ENCODE assay signal across 19 mouse cellular contexts in the genomic region with DNA sequence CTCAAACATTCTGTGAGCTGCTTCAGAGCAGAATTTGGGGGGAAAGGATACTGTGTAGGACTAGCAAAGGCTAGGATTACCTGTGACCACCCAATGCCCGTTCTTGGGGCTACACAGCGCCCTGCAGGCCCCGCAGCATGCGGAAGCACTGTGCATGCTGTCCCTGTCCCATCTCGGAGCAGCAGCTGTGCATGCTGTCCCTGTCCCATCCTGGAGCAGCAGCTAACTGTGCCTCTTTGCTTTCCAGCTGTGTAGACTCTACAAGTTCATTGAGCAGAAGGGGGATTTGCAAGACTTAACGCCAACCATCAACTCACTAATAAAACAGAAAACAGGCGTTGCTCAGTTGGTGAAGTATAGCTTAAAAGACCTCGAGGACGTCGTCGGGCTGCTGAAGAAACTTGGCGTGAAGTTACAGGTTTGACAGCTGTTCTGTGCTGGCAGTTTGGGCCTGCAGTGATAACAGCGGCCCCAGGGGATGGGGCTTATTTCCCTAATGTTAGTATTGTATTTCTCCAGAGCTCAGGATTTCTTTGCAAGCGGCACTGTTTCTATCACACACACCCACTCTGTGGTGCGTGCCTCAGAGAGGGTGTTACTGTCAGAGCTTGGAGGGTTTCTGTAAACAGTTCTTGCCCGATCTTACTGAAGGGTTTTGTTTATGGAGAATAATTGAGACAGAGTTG. TPM values are rescaled to one million over a fixed set of nuclear protein-coding genes. Genes with fewer than 3 reads are reported as not detected.
A peak's percentile ranks its signal among the peaks of the same experiment; 100 is the strongest.
DNase-seq lines count a peak whose midpoint lies in the region; ATAC-seq lines count a peak whose summit lies in the region.
"Had no signal": no experiment of that assay in that cellular context is flagged by ENCODE, and none has a peak within 500 bp of the region (broad histone marks: within the 10 kb centered on the region; RNA-seq: fewer than 3 reads in every experiment).

No protein-coding gene starts in this region.

- H3K9ac ChIP-seq in midbrain, embryonic 13.5 days (replicated peaks) = no peak overlapping the region
- H3K9ac ChIP-seq in midbrain, embryonic 11.5 days (ENCODE audit: low read length) = no peak overlapping the region
- H3K9ac ChIP-seq in embryonic facial prominence, embryonic 14.5 days (ENCODE audit: low read depth, low read length) = no peak overlapping the region
- H3K9ac ChIP-seq in stomach, embryonic 16.5 days (ENCODE audit: low read length) = no peak overlapping the region
- H3K9ac ChIP-seq: forebrain, embryonic 12.5 days had no signal

- peaks cover 13% of the 10 kb centered on the region; the same call in 1 of the 2 replicates for H3K4me1 ChIP-seq in midbrain, embryonic 13.5 days (replicated peaks)
- no peaks in the 10 kb centered on the region for H3K4me1 ChIP-seq in midbrain, embryonic 11.5 days (ENCODE audit: control insufficient read depth, insufficient read depth, low read length)
- peaks cover 10% of the 10 kb centered on the region; the same call in 1 of the 2 replicates for H3K4me1 ChIP-seq in embryonic facial prominence, embryonic 14.5 days (ENCODE audit: control insufficient read depth, insufficient read depth, low read length)
- peaks cover 4% of the 10 kb centered on the region; the same call in 1 of the 2 replicates for H3K4me1 ChIP-seq in stomach, embryonic 16.5 days (ENCODE audit: control insufficient read depth, insufficient read depth, low read length)

- no peaks in the 10 kb centered on the region for H3K9me3 ChIP-seq in midbrain, embryonic 13.5 days
- H3K9me3 ChIP-seq in midbrain, embryonic 11.5 days (ENCODE audit: control insufficient read depth, low read length) = no peaks in the 10 kb centered on the region
- no peaks in the 10 kb centered on the region for H3K9me3 ChIP-seq in embryonic facial prominence, embryonic 14.5 days (ENCODE audit: control insufficient read depth, low read length)
- H3K9me3 ChIP-seq in stomach, embryonic 16.5 days (replicated peaks; ENCODE audit: control insufficient read depth, low read length) = no peaks in the 10 kb centered on the region
- H3K9me3 ChIP-seq: forebrain, embryonic 12.5 days; heart, embryonic 10.5 days had no signal

- no peaks in the 10 kb centered on the region for H3K27me3 ChIP-seq in midbrain, embryonic 13.5 days
- no peaks in the 10 kb centered on the region for H3K27me3 ChIP-seq in midbrain, embryonic 11.5 days (ENCODE audit: control insufficient read depth, insufficient read depth, low read length)
- H3K27me3 ChIP-seq in embryonic facial prominence, embryonic 14.5 days (replicated peaks; ENCODE audit: control insufficient read depth, insufficient read depth, low read length) = no peaks in the 10 kb centered on the region
- H3K27me3 ChIP-seq in stomach, embryonic 16.5 days (ENCODE audit: control insufficient read depth, insufficient read depth, low read length) = no peaks in the 10 kb centered on the region
- H3K27me3 ChIP-seq: forebrain, embryonic 12.5 days had no signal

- no peak for ATAC-seq in midbrain, embryonic 13.5 days
- no peak for ATAC-seq in midbrain, embryonic 11.5 days (ENCODE audit: low FRiP score)
- ATAC-seq in embryonic facial prominence, embryonic 14.5 days (ENCODE audit: low read depth) = peak; percentile 65
- ATAC-seq in stomach, embryonic 16.5 days (ENCODE audit: insufficient read depth, low FRiP score) = no peak; the same call in 1 of the 2 replicates
- ATAC-seq: hindbrain, embryonic 16.5 days had no signal

- H3K27ac ChIP-seq in midbrain, embryonic 13.5 days = 0 out of 2 replicates have a peak overlapping the region, but pooled peaks have one; percentile 7
- H3K27ac ChIP-seq in midbrain, embryonic 11.5 days (ENCODE audit: low read depth, low read length) = no peak overlapping the region
- H3K27ac ChIP-seq in embryonic facial prominence, embryonic 14.5 days (replicated peaks; ENCODE audit: low read depth, low read length) = no peak overlapping the region
- H3K27ac ChIP-seq in stomach, embryonic 16.5 days (ENCODE audit: low read length) = peak overlapping the region; percentile 23; the same call in 1 of the 2 replicates
- H3K27ac ChIP-seq: forebrain, embryonic 12.5 days; heart, embryonic 10.5 days; kidney, postnatal 0 days had no signal

- 77% methylated on average over 16 of the region's 16 CpGs for WGBS in midbrain, embryonic 13.5 days
- 80% methylated on average over 16 of the region's 16 CpGs for WGBS in midbrain, embryonic 11.5 days
- WGBS in embryonic facial prominence, embryonic 14.5 days = 52% methylated on average over 16 of the region's 16 CpGs
- 59% methylated on average over 16 of the region's 16 CpGs for WGBS in stomach, embryonic 16.5 days

- H3K4me2 ChIP-seq in midbrain, embryonic 13.5 days (replicated peaks) = no peak overlapping the region
- H3K4me2 ChIP-seq in midbrain, embryonic 11.5 days = no peak overlapping the region
- H3K4me2 ChIP-seq in embryonic facial prominence, embryonic 14.5 days (ENCODE audit: low read depth, low read length) = no peak overlapping the region
- no peak overlapping the region for H3K4me2 ChIP-seq in stomach, embryonic 16.5 days (ENCODE audit: low read depth, low read length)
- H3K4me2 ChIP-seq: forebrain, embryonic 12.5 days; liver, embryonic 11.5 days had no signal

- H3K4me3 ChIP-seq in midbrain, embryonic 13.5 days (replicated peaks) = no peak overlapping the region
- H3K4me3 ChIP-seq in midbrain, embryonic 11.5 days (ENCODE audit: low read depth, low read length) = no peak overlapping the region
- H3K4me3 ChIP-seq in embryonic facial prominence, embryonic 14.5 days (ENCODE audit: low read depth, low read length) = no peak overlapping the region
- no peak overlapping the region for H3K4me3 ChIP-seq in stomach, embryonic 16.5 days (replicated peaks; ENCODE audit: low read length)
- H3K4me3 ChIP-seq: forebrain, embryonic 12.5 days; heart, embryonic 10.5 days had no signal

- peak; percentile 20 for DNase-seq in heart, postnatal 4 days
- DNase-seq in heart, adult 11 months = no peak
- DNase-seq in midbrain, embryonic 11.5 days (ENCODE audit: low spot score, missing footprints) = no peak
- DNase-seq in embryonic facial prominence, embryonic 14.5 days (ENCODE audit: low spot score) = peak; percentile 81
- DNase-seq in cerebellum, adult 8-10 months = no peak
- DNase-seq: adrenal gland, postnatal 10 days; cerebellum, postnatal 10 days; gastrocnemius, postnatal 14 days; kidney, adult 11 months; spleen, adult 18-20 months; thymus, adult 18-20 months; thymus, postnatal 4 days had no signal

- H3K36me3 ChIP-seq in midbrain, embryonic 13.5 days = peaks cover 45% of the 10 kb centered on the region
- H3K36me3 ChIP-seq in midbrain, embryonic 11.5 days (ENCODE audit: control insufficient read depth, insufficient read depth, low read length) = peaks cover 4% of the 10 kb centered on the region; the same call in 1 of the 2 replicates
- peaks cover 69% of the 10 kb centered on the region for H3K36me3 ChIP-seq in embryonic facial prominence, embryonic 14.5 days (ENCODE audit: control insufficient read depth, insufficient read depth, low read length)
- H3K36me3 ChIP-seq in stomach, embryonic 16.5 days (ENCODE audit: control insufficient read depth, insufficient read depth, low read length) = peaks cover 6% of the 10 kb centered on the region; the same call in 1 of the 2 replicates

RNA-seq across cellular contexts. Expression of gene Srp14, which starts 17.9 kb away (rescaled TPM):
- total RNA-seq in heart, postnatal 4 days (2021) = 100 to 1,000 TPM; 104 to 111 TPM
- 353 and 358 TPM in 2 replicates for polyA plus RNA-seq in midbrain, embryonic 13.5 days (2015; fragmentation: Nextera tagmentation; extraction: Ambion mirVana)
- 281 and 293 TPM in 2 replicates for polyA plus RNA-seq in midbrain, embryonic 11.5 days (2014; fragmentation: Nextera tagmentation; extraction: Ambion mirVana)
- 237 and 260 TPM in 2 replicates for polyA plus RNA-seq in embryonic facial prominence, embryonic 14.5 days (2014; fragmentation: Nextera tagmentation; extraction: Ambion mirVana)
- 214 and 229 TPM in 2 replicates for polyA plus RNA-seq in stomach, embryonic 16.5 days (2015; fragmentation: Nextera tagmentation; extraction: Ambion mirVana)

Comparison
In these comparisons a context has a peak if more than half of its experiments do, and no peak if none do; other contexts are left out.
1. DNase-seq: peak in heart, postnatal 4 days (single experiment) and embryonic facial prominence, embryonic 14.5 days (single experiment); none in heart, adult 11 months (single experiment), midbrain, embryonic 11.5 days (single experiment) and cerebellum, adult 8-10 months (single experiment).
2. H3K27ac ChIP-seq: peak in midbrain, embryonic 13.5 days (single experiment) and stomach, embryonic 16.5 days (single experiment); none in midbrain, embryonic 11.5 days (single experiment) and embryonic facial prominence, embryonic 14.5 days (single experiment).